Mouse (Mus musculus): Measurements from ENCODE around the gene Slc39a11.

DNA sequence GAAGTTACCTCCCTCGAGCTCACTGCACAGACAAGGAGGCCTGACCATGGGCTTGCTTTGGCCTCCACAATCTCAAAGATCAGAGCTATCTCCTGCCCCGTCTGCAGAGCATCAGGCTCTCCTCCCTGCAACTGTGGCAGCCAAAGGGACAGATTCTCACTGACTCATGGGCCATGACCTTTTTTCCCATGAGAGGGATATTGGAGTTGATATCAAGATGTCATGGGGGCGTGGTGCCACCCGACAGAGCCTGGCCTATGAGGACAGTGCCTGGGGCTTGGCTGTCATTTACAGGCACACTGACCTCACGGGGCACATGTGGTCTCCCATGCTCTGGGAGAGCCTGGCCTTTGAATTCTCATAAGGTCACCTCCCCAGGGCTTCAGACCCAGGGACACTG, 346.7 kb downstream of the Slc39a11 start:
- no peak for TF ChIP-seq CTCF (IDR thresholded peaks at IDR 0.05; ENCODE audit: control insufficient read depth, insufficient read depth, low read length)
- no peak for TF ChIP-seq POLR2A (IDR thresholded peaks at IDR 0.05; ENCODE audit: borderline replicate concordance, control insufficient read depth, low read depth, low read length)
